Mouse (Mus musculus) hindbrain, embryonic 16.5 days (tissue): ENCODE measurements around the gene Il10ra. TPM values are rescaled to one million over a fixed set of nuclear protein-coding genes. Genes with fewer than 3 reads are reported as not detected.

Source experiments
- ATAC-seq: fragments of 200-750 bp; cut with Nextera tagmentation; 2 replicates; pipeline ENCODE4 v1.8.0; 2017; ENCODE audit warnings: moderate TSS enrichment, moderate library complexity
- H3K27ac ChIP-seq: fragments of 300-500 bp; sonication (generic); 2 replicates; pipeline ENCODE4 v1.5.1; 2014; ENCODE audit warnings: low read depth, mild to moderate bottlenecking, control low read depth, low read length, moderate library complexity
- H3K27me3 ChIP-seq: fragments of 300-500 bp; sonication (generic); replicated peaks from 2 replicates; pipeline ENCODE4 v1.6.1; 2014; ENCODE audit warnings: low read length; ENCODE audit not compliant: control insufficient read depth, insufficient read depth
- H3K36me3 ChIP-seq: fragments of 300-500 bp; sonication (generic); 2 replicates; pipeline ENCODE4 v1.6.1; 2014; ENCODE audit warnings: mild to moderate bottlenecking, low read length, moderate library complexity, mixed read lengths; ENCODE audit not compliant: control insufficient read depth, insufficient read depth
- H3K4me1 ChIP-seq: fragments of 300-500 bp; sonication (generic); 2 replicates; pipeline ENCODE4 v1.6.1; 2014; ENCODE audit warnings: low read depth, low read length; ENCODE audit not compliant: control insufficient read depth, insufficient read depth
- H3K4me2 ChIP-seq: fragments of 300-500 bp; sonication (generic); 2 replicates; pipeline ENCODE4 v1.6.1; 2014; ENCODE audit warnings: mild to moderate bottlenecking, low read length, control low read depth, moderate library complexity
- H3K4me3 ChIP-seq: fragments of 300-500 bp; sonication (generic); 2 replicates; pipeline ENCODE4 v1.5.1; 2014; ENCODE audit warnings: mild to moderate bottlenecking, low read length, control low read depth, moderate library complexity
- H3K9ac ChIP-seq: fragments of 300-500 bp; sonication (generic); 2 replicates; pipeline ENCODE4 v1.6.1; 2014; ENCODE audit warnings: low read depth, mild to moderate bottlenecking, control low read depth, low read length, moderate library complexity
- H3K9me3 ChIP-seq: fragments of 300-500 bp; sonication (generic); 2 replicates; pipeline ENCODE4 v1.6.1; 2014; ENCODE audit warnings: mild to moderate bottlenecking, low read length, moderate library complexity; ENCODE audit not compliant: control insufficient read depth
- WGBS: fragments of 180-500 bp; shearing (Covaris S2); extraction: QIAGEN DNeasy Blood & Tissue Kit; methylation state at CpG from one replicate; pipeline ENCODE4 v1.1.7; 2014; 5-methylcytosine and 5-hydroxymethylcytosine counted together
- polyA plus RNA-seq: library from polyadenylated mRNA; unstranded; fragments of >200 nt; fragmentation: Nextera tagmentation; extraction: Ambion mirVana; gene quantifications from 2 replicates; pipeline ENCODE4 v1.2.1, GENCODE M21; 2015

Gene Il10ra
- polyA plus RNA-seq, 1 experiment from 2014 or later = 0.70 TPM

GRCm38 (mm10) chr9:45251990-45252389 is 17.0 kb downstream of the Il10ra start:
- Histone ChIP-seq H3K36me3 (no peaks in the 10 kb centered on the region), H3K4me2 (no peak overlapping the region), H3K4me1 (no peaks in the 10 kb centered on the region), H3K27me3 (no peaks in the 10 kb centered on the region), H3K9ac (no peak overlapping the region), H3K9me3 (no peaks in the 10 kb centered on the region), H3K27ac (no peak overlapping the region), H3K4me3 (no peak overlapping the region)
- 76% methylated on average over 4 of the region's 4 CpGs for WGBS
- no peak for ATAC-seq

- 81% methylated on average over 3 of the region's 3 CpGs for WGBS
Observed at GRCm38 (mm10) chr9:45251281-45251680, 17.7 kb downstream of the Il10ra start.

GRCm38 (mm10) chr9:45250306-45250705 is 18.6 kb downstream of the Il10ra start:
- ATAC-seq = no peak
- no peak overlapping the region for H3K4me3 ChIP-seq
- no peaks in the 10 kb centered on the region for H3K4me1 ChIP-seq
- no peaks in the 10 kb centered on the region for H3K27me3 ChIP-seq
- H3K4me2 ChIP-seq = no peak overlapping the region
- no peak overlapping the region for H3K9ac ChIP-seq
- WGBS = 87% methylated on average over 7 of the region's 7 CpGs
- H3K27ac ChIP-seq = no peak overlapping the region
- no peaks in the 10 kb centered on the region for H3K36me3 ChIP-seq
- H3K9me3 ChIP-seq = no peaks in the 10 kb centered on the region

More at GRCm38 (mm10) chr9:45251281-45251680, 17.7 kb downstream of the Il10ra start:
- ATAC-seq = no peak
- H3K4me2 ChIP-seq = no peak overlapping the region
- H3K27ac ChIP-seq = no peak overlapping the region
- no peaks in the 10 kb centered on the region for H3K36me3 ChIP-seq
- no peak overlapping the region for H3K9ac ChIP-seq
- H3K4me1 ChIP-seq = no peaks in the 10 kb centered on the region
- H3K9me3 ChIP-seq = no peaks in the 10 kb centered on the region
- H3K4me3 ChIP-seq = no peak overlapping the region
- H3K27me3 ChIP-seq = no peaks in the 10 kb centered on the region

GRCm38 (mm10) chr9:45247536-45247935 is 21.4 kb downstream of the Il10ra start:
- Histone ChIP-seq H3K4me1 (no peaks in the 10 kb centered on the region), H3K4me3 (no peak overlapping the region), H3K27ac (no peak overlapping the region), H3K4me2 (no peak overlapping the region), H3K27me3 (no peaks in the 10 kb centered on the region), H3K9ac (no peak overlapping the region), H3K9me3 (no peaks in the 10 kb centered on the region), H3K36me3 (no peaks in the 10 kb centered on the region)
- no peak for ATAC-seq
- WGBS = 59% methylated on average over 2 of the region's 2 CpGs

GRCm38 (mm10) chr9:45246060-45246459 is 22.9 kb downstream of the Il10ra start:
- H3K4me2 ChIP-seq = no peak overlapping the region
- H3K27ac ChIP-seq = no peak overlapping the region
- H3K36me3 ChIP-seq = no peaks in the 10 kb centered on the region
- H3K27me3 ChIP-seq = no peaks in the 10 kb centered on the region
- no peak for ATAC-seq
- H3K4me3 ChIP-seq = no peak overlapping the region
- no peaks in the 10 kb centered on the region for H3K4me1 ChIP-seq
- H3K9ac ChIP-seq = no peak overlapping the region
- no peaks in the 10 kb centered on the region for H3K9me3 ChIP-seq
- 92% methylated on average over 6 of the region's 6 CpGs for WGBS

GRCm38 (mm10) chr9:45245432-45245831 is 23.5 kb downstream of the Il10ra start:
- no peak overlapping the region for H3K4me2 ChIP-seq
- no peaks in the 10 kb centered on the region for H3K36me3 ChIP-seq
- H3K27ac ChIP-seq = no peak overlapping the region
- no peak overlapping the region for H3K4me3 ChIP-seq
- H3K9me3 ChIP-seq = no peaks in the 10 kb centered on the region
- WGBS = 86% methylated on average over 1 of the region's 1 CpGs
- ATAC-seq = no peak
- H3K9ac ChIP-seq = no peak overlapping the region
- no peaks in the 10 kb centered on the region for H3K27me3 ChIP-seq
- H3K4me1 ChIP-seq = no peaks in the 10 kb centered on the region

- Histone ChIP-seq H3K27me3 (no peaks in the 10 kb centered on the region), H3K4me3 (no peak overlapping the region), H3K36me3 (no peaks in the 10 kb centered on the region), H3K27ac (no peak overlapping the region), H3K9ac (no peak overlapping the region), H3K9me3 (no peaks in the 10 kb centered on the region), H3K4me1 (no peaks in the 10 kb centered on the region), H3K4me2 (no peak overlapping the region)
- WGBS = 82% methylated on average over 5 of the region's 5 CpGs
- no peak for ATAC-seq
Observed at GRCm38 (mm10) chr9:45241397-45241796, 27.6 kb downstream of the Il10ra start.

- Histone ChIP-seq H3K9me3 (no peaks in the 10 kb centered on the region), H3K9ac (no peak overlapping the region), H3K27ac (no peak overlapping the region), H3K27me3 (no peaks in the 10 kb centered on the region), H3K36me3 (no peaks in the 10 kb centered on the region), H3K4me1 (no peaks in the 10 kb centered on the region), H3K4me2 (no peak overlapping the region), H3K4me3 (no peak overlapping the region)
- 43% methylated on average over 7 of the region's 7 CpGs for WGBS
- ATAC-seq = no peak
Observed at GRCm38 (mm10) chr9:45236744-45237143, 32.2 kb downstream of the Il10ra start.

GRCm38 (mm10) chr9:45235668-45236227 is 33.2 kb downstream of the Il10ra start:
- Histone ChIP-seq H3K9ac (no peak overlapping the region), H3K36me3 (no peaks in the 10 kb centered on the region), H3K27ac (no peak overlapping the region), H3K4me3 (no peak overlapping the region), H3K4me2 (no peak overlapping the region), H3K4me1 (no peaks in the 10 kb centered on the region), H3K9me3 (no peaks in the 10 kb centered on the region), H3K27me3 (no peaks in the 10 kb centered on the region)
- WGBS = 87% methylated on average over 6 of the region's 6 CpGs
- no peak for ATAC-seq

- Histone ChIP-seq H3K36me3 (no peaks in the 10 kb centered on the region), H3K4me3 (no peak overlapping the region), H3K27ac (no peak overlapping the region), H3K4me2 (no peak overlapping the region), H3K9me3 (no peaks in the 10 kb centered on the region), H3K4me1 (no peaks in the 10 kb centered on the region), H3K9ac (no peak overlapping the region), H3K27me3 (no peaks in the 10 kb centered on the region)
- ATAC-seq = no peak
- 80% methylated on average over 8 of the region's 8 CpGs for WGBS
Observed at GRCm38 (mm10) chr9:45229359-45229758, 39.6 kb downstream of the Il10ra start.
